Mouse (Mus musculus) myocyte (in vitro differentiated cells): ENCODE measurements at regions not wholly inside any gene's neighbourhood (a gene's known extent, or its start where the extent isn't known, plus 50 kb on each side); places are given as distances from the start of the nearest gene placed in this dataset.

Experiments
- H3K27me3 ChIP-seq: one replicate; pipeline ENCODE4 v1.6.1; 2011; ENCODE audit not compliant: control insufficient read depth, insufficient read depth, insufficient read length
- H3K36me3 ChIP-seq: one replicate; pipeline ENCODE4 v1.6.1; 2011; ENCODE audit not compliant: control insufficient read depth, insufficient read depth
- H3K4me2 ChIP-seq: one replicate; pipeline ENCODE4 v1.6.1; 2011; ENCODE audit warnings: low read depth, control low read depth
- H3K4me3 ChIP-seq: one replicate; pipeline ENCODE4 v1.5.1; 2011; ENCODE audit warnings: mild to moderate bottlenecking, control low read depth, moderate library complexity
- H3K79me2 ChIP-seq: one replicate; pipeline ENCODE4 v1.6.1; 2011; ENCODE audit not compliant: control insufficient read depth, insufficient read depth
- H3ac ChIP-seq: one replicate; pipeline ENCODE4 v1.6.1; 2011; ENCODE audit not compliant: control insufficient read depth, insufficient read length
- CEBPB ChIP-seq: IDR thresholded peaks from 2 replicates; pipeline ENCODE4 v1.6.1; 2011; ENCODE audit warnings: mild to moderate bottlenecking, moderate library complexity; ENCODE audit not compliant: poor library complexity, insufficient read depth, severe bottlenecking
- E2F4 ChIP-seq: IDR thresholded peaks from one replicate; pipeline ENCODE4 v1.6.1; 2011; ENCODE audit warnings: mild to moderate bottlenecking, control low read depth, moderate library complexity; ENCODE audit not compliant: insufficient read depth
- MAX ChIP-seq: IDR thresholded peaks from one replicate; pipeline ENCODE4 v1.6.1; 2011; ENCODE audit warnings: low read depth, mild to moderate bottlenecking, control low read depth
- MYOD1 ChIP-seq, 3 experiments: IDR thresholded peaks; one replicate each; pipeline ENCODE4 v1.6.1; 2011; ENCODE audit warnings: control low read depth in 2 of 3, low read depth in 2 of 3, mild to moderate bottlenecking in 2 of 3, moderate library complexity in 1 of 3; ENCODE audit not compliant: insufficient read length in 2 of 3, control insufficient read depth in 1 of 3
- MYOG ChIP-seq, 3 experiments: IDR thresholded peaks; one replicate each; pipeline ENCODE4 v1.6.1; 2011; ENCODE audit warnings: control low read depth in 2 of 3, low read depth in 2 of 3, mild to moderate bottlenecking in 2 of 3; ENCODE audit not compliant: insufficient read length in 2 of 3, control insufficient read depth in 1 of 3, insufficient read depth in 1 of 3
- POLR2A ChIP-seq: IDR thresholded peaks from one replicate; pipeline ENCODE4 v1.6.1; 2011; ENCODE audit warnings: low read depth, mild to moderate bottlenecking, control low read depth, moderate library complexity; ENCODE audit not compliant: insufficient read length
- POLR2AphosphoS2 ChIP-seq: IDR thresholded peaks from one replicate; pipeline ENCODE4 v1.6.1; 2011; ENCODE audit warnings: low read depth, control low read depth; ENCODE audit not compliant: insufficient read length
- REST ChIP-seq: IDR thresholded peaks from one replicate; pipeline ENCODE4 v1.6.1; 2011; ENCODE audit warnings: mild to moderate bottlenecking, control low read depth, moderate library complexity; ENCODE audit not compliant: insufficient read depth, insufficient read length
- SRF ChIP-seq: IDR thresholded peaks from one replicate; pipeline ENCODE4 v1.6.1; 2011; ENCODE audit warnings: low read depth; ENCODE audit not compliant: control insufficient read depth, insufficient read length
- TCF12 ChIP-seq: IDR thresholded peaks from one replicate; pipeline ENCODE4 v1.6.1; 2011; ENCODE audit warnings: mild to moderate bottlenecking, control low read depth; ENCODE audit not compliant: poor library complexity, insufficient read depth, severe bottlenecking
- TCF3 ChIP-seq: IDR thresholded peaks from one replicate; pipeline ENCODE4 v1.6.1; 2011; ENCODE audit warnings: low read depth, control low read depth; ENCODE audit not compliant: insufficient read length
- USF1 ChIP-seq: IDR thresholded peaks from one replicate; pipeline ENCODE4 v1.6.1; 2011; ENCODE audit warnings: low read depth, mild to moderate bottlenecking, control low read depth, moderate library complexity

DNA sequence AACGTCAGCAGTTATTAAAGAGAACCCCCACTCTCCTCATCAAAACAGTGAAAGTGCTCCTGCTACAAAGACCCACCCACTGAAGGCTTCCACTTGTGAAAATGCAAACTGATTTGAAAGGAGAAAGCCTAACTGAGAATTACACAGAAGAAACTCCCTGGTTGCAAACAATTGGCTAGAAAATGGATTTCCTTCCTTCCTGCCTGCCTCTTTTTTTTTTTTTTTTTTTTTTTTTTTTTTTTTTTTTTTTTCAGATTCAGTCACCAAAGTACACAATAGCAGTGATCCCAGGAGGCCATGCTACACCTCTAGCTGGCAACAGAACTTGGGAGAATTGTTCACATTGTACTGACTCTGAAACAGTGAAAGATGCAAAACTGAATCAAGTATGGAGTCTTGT is 343.0 kb downstream of the Dad1 start:
- Histone ChIP-seq H3K4me3 (no peak overlapping the region), H3K27me3 (no peaks in the 10 kb centered on the region), H3K36me3 (no peaks in the 10 kb centered on the region), H3ac (no peak overlapping the region), H3K79me2 (no peaks in the 10 kb centered on the region), H3K4me2 (no peak overlapping the region)
- TF ChIP-seq POLR2AphosphoS2: no peak
- TF ChIP-seq SRF: no peak
- TF ChIP-seq USF1: no peak
- TF ChIP-seq POLR2A: no peak
- no peak for TF ChIP-seq MYOD1 (IDR thresholded peaks at IDR 0.05; ENCODE audit: control insufficient read depth in 1 of 3, insufficient read length in 2 of 3, low read depth in 2 of 3)
- no peak for TF ChIP-seq MYOG (IDR thresholded peaks at IDR 0.05; ENCODE audit: control insufficient read depth in 1 of 3, insufficient read depth in 1 of 3, insufficient read length in 2 of 3, low read depth in 2 of 3)
- TF ChIP-seq MAX: no peak
- no peak for TF ChIP-seq REST
- no peak for TF ChIP-seq E2F4
- TF ChIP-seq TCF3: no peak
- TF ChIP-seq TCF12: no peak
- TF ChIP-seq CEBPB: no peak

DNA sequence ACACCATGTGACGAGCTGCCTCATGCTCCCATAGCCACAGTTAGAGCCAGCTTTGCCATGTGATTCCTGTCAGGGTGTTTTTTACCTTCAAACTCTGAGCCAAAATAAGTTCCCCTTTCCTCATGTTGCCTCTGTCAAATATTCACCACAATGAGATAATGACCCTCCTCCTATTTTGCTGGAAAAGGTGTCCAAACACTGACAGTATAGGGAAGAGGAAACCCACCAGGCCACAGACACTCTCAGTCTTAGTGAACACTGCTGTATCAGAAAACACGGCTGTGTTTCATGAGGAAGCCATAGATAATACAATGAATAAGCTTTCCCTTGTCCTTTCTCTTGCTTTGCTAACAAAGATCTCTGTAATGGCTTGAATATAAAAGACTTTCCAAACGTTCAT is 349.3 kb downstream of the Dad1 start:
- H3K27me3 ChIP-seq: no peaks in the 10 kb centered on the region
- no peak overlapping the region for H3ac ChIP-seq
- no peaks in the 10 kb centered on the region for H3K79me2 ChIP-seq
- no peak for TF ChIP-seq MYOD1 (IDR thresholded peaks at IDR 0.05; ENCODE audit: control insufficient read depth in 1 of 3, insufficient read length in 2 of 3, low read depth in 2 of 3)
- no peak for TF ChIP-seq CEBPB
- no peak for TF ChIP-seq MAX
- TF ChIP-seq E2F4: no peak
- no peak for TF ChIP-seq TCF12
- TF ChIP-seq TCF3: no peak
- TF ChIP-seq USF1: no peak
- TF ChIP-seq MYOG (IDR thresholded peaks at IDR 0.05; ENCODE audit: control insufficient read depth in 1 of 3, insufficient read depth in 1 of 3, insufficient read length in 2 of 3, low read depth in 2 of 3): no peak
- TF ChIP-seq SRF: no peak
- TF ChIP-seq POLR2AphosphoS2: no peak
- no peak overlapping the region for H3K4me2 ChIP-seq
- no peaks in the 10 kb centered on the region for H3K36me3 ChIP-seq
- no peak overlapping the region for H3K4me3 ChIP-seq

DNA sequence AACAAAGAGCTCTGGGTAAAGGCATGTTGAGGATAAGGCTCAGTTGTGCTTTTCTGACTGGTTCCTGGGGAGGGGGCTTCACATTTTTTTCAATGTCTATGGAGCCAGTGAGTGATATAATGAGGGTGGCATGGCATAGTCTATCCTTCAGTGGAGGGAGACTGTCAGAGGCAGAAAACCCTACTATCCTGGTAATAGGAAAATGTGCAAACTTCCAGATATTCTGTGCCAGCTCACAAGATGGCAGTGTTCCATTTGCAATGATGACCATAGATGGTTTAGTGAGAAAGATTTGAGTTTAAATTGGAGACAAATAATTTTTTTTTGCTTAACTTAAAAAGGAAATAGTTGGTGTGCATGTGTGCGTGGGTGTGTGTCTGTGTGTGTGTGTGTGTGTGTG is 352.8 kb downstream of the Dad1 start:
- H3K27me3 ChIP-seq: no peaks in the 10 kb centered on the region
- no peak overlapping the region for H3K4me2 ChIP-seq
- H3K36me3 ChIP-seq: no peaks in the 10 kb centered on the region
- TF ChIP-seq USF1 (no peak), TCF12 (no peak), TCF3 (no peak), E2F4 (no peak), SRF (no peak), POLR2AphosphoS2 (no peak), REST (no peak), MYOD1 (IDR thresholded peaks at IDR 0.05; ENCODE audit: control insufficient read depth in 1 of 3, insufficient read length in 2 of 3, low read depth in 2 of 3) (no peak), MYOG (IDR thresholded peaks at IDR 0.05; ENCODE audit: control insufficient read depth in 1 of 3, insufficient read depth in 1 of 3, insufficient read length in 2 of 3, low read depth in 2 of 3) (no peak), CEBPB (no peak), MAX (no peak), POLR2A (no peak)
- no peak overlapping the region for H3ac ChIP-seq
- H3K4me3 ChIP-seq: no peak overlapping the region
- no peaks in the 10 kb centered on the region for H3K79me2 ChIP-seq

DNA sequence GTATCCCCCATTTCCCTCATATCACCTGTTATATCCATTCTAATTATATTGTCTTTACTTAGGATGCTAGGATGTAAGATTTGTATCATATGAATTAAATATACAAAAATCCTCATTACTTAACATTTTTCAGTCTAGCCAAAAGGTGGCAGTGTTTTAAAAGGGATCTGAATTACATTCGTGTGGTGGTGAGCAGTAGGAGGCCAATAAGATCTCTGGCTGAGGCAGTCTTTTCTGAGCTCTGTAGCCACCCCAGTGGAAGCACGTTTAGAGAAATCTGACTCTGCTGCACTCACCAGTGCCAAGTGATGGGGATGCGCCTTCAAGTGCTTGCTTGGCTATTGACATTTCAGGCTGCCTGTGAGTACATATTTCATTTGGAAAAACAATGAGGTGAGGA is 372.6 kb downstream of the Dad1 start:
- H3K4me3 ChIP-seq: no peak overlapping the region
- H3K27me3 ChIP-seq: peaks cover 4% of the 10 kb centered on the region
- H3K79me2 ChIP-seq: no peaks in the 10 kb centered on the region
- H3K36me3 ChIP-seq: no peaks in the 10 kb centered on the region
- no peak overlapping the region for H3ac ChIP-seq
- H3K4me2 ChIP-seq: no peak overlapping the region
- TF ChIP-seq SRF (no peak), POLR2AphosphoS2 (no peak), REST (no peak), USF1 (no peak), TCF3 (no peak), CEBPB (no peak), E2F4 (no peak), MYOG (IDR thresholded peaks at IDR 0.05; ENCODE audit: control insufficient read depth in 1 of 3, insufficient read depth in 1 of 3, insufficient read length in 2 of 3, low read depth in 2 of 3) (no peak), POLR2A (no peak), MYOD1 (IDR thresholded peaks at IDR 0.05; ENCODE audit: control insufficient read depth in 1 of 3, insufficient read length in 2 of 3, low read depth in 2 of 3) (no peak), TCF12 (no peak), MAX (no peak)

DNA sequence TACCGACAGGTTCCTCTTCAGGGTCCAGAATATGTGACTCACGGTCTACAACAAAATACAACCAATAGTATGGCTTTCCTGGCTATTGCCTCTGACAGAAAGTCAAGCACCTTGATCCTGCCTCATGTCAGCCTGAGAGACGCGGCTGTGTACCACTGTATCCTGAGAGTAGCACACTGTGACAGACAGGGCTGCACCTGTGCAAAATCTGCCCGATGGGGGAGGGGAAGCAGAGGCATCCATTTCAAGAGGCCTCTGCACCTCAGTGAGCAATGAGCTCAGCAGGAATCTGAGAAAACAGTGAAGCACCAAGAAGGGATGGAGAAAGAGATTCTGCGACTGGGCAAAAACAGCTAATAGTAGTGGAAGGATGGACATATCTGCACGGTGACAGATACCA is 377.3 kb downstream of the Dad1 start:
- no peaks in the 10 kb centered on the region for H3K79me2 ChIP-seq
- H3K4me3 ChIP-seq: no peak overlapping the region
- no peak for TF ChIP-seq REST
- no peak for TF ChIP-seq USF1
- no peak for TF ChIP-seq E2F4
- TF ChIP-seq CEBPB: no peak
- no peak for TF ChIP-seq MYOD1 (IDR thresholded peaks at IDR 0.05; ENCODE audit: control insufficient read depth in 1 of 3, insufficient read length in 2 of 3, low read depth in 2 of 3)
- no peak for TF ChIP-seq MYOG (IDR thresholded peaks at IDR 0.05; ENCODE audit: control insufficient read depth in 1 of 3, insufficient read depth in 1 of 3, insufficient read length in 2 of 3, low read depth in 2 of 3)
- no peak for TF ChIP-seq MAX
- no peaks in the 10 kb centered on the region for H3K36me3 ChIP-seq
- H3K27me3 ChIP-seq: peaks cover 5% of the 10 kb centered on the region
- H3ac ChIP-seq: no peak overlapping the region
- no peak overlapping the region for H3K4me2 ChIP-seq
